Mouse (Mus musculus) CD4-positive, CD25-positive, alpha-beta regulatory T cell, adult 4 months (primary cell): Measurements from ENCODE around the gene Inppl1. TPM values are rescaled to one million over a fixed set of nuclear protein-coding genes. Genes with fewer than 3 reads are reported as not detected.

Source experiments
- ATAC-seq: one replicate; pipeline ENCODE4 v1.8.0; 2017
- polyA plus RNA-seq, 2 experiments: library from polyadenylated mRNA; unstranded; fragments of 100-300 nt; shearing (Covaris generic); gene quantifications; one replicate each; pipeline ENCODE4 v1.2.1; 2017

Gene Inppl1
- polyA plus RNA-seq, 2 experiments from 2014 or later: 1.2 to 2.8 TPM

- ATAC-seq: peak; percentile 7
Observed at GRCm38 (mm10) chr7:101837154-101837605, 849 bp downstream of the Inppl1 start.

- peak; percentile 74 for ATAC-seq
Observed at GRCm38 (mm10) chr7:101836271-101837153, 1.5 kb downstream of the Inppl1 start.

- ATAC-seq: no peak
Observed at GRCm38 (mm10) chr7:101835457-101836109, 2.4 kb downstream of the Inppl1 start.

GRCm38 (mm10) chr7:101834903-101835302 is 3.1 kb downstream of the Inppl1 start:
- no peak for ATAC-seq

- ATAC-seq: no peak
Observed at GRCm38 (mm10) chr7:101833916-101834584, 4.0 kb downstream of the Inppl1 start.

GRCm38 (mm10) chr7:101833352-101833751 is 4.7 kb downstream of the Inppl1 start:
- no peak for ATAC-seq

- no peak for ATAC-seq
Observed at GRCm38 (mm10) chr7:101832372-101832771, 5.7 kb downstream of the Inppl1 start.

GRCm38 (mm10) chr7:101831437-101831836 is 6.6 kb downstream of the Inppl1 start:
- ATAC-seq: no peak

- no peak for ATAC-seq
Observed at GRCm38 (mm10) chr7:101830373-101830772, 7.7 kb downstream of the Inppl1 start.

- ATAC-seq: no peak
Observed at GRCm38 (mm10) chr7:101823758-101824630, 14.0 kb downstream of the Inppl1 start.

GRCm38 (mm10) chr7:101822836-101823757 is 14.9 kb downstream of the Inppl1 start:
- no peak for ATAC-seq

- ATAC-seq: peak; percentile 83
Observed at GRCm38 (mm10) chr7:101821571-101822501, 16.2 kb downstream of the Inppl1 start.

- ATAC-seq: no peak
Observed at GRCm38 (mm10) chr7:101820295-101821030, 17.6 kb downstream of the Inppl1 start.

- no peak for ATAC-seq
Observed at GRCm38 (mm10) chr7:101817861-101818401, 20.1 kb downstream of the Inppl1 start, which contains the start of gene Phox2a. Gene Phox2a (plus strand): TSS chr7:101818313.

GRCm38 (mm10) chr7:101777053-101777452 is 61.0 kb downstream of the Inppl1 start:
- ATAC-seq: no peak

- no peak for ATAC-seq
Observed at GRCm38 (mm10) chr7:101772687-101773086, 65.3 kb downstream of the Inppl1 start.
